Mouse (Mus musculus): ENCODE measurements around the gene Btbd35f14.
"Not testable (repeated sequence)": the region's sequence is repeated elsewhere in the genome, so short reads cannot be mapped to it uniquely, and the experiment has no call there.

Gene Btbd35f14

GRCm38 (mm10) chrX:33702249-33702648 is at the start of gene Btbd35f14:
Gene Btbd35f14, minus strand, starts transcription at chrX:33702349.
- DNase-seq (ENCODE audit: low spot score): not testable (repeated sequence)

DNA sequence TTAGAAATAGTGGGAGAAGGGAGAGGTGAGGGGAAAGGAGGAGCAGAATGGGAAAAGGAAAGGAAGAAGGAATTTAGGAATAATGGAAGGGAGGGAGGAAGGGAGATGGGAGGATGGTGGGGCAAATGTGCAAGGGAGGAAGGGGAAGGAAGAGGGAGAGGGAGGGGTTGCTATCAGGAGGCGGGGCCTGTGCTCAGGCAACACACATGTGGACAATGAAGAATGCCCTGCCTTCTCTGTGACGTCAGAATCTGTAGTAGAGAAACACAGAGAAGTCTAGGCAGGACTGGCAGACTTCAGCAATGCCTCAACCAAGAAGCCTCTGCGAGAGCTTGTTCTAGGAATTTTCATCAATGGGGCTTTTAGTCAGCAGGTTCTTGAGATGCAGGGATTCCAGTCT is 45.3 kb downstream of the Btbd35f14 start, which contains the start of gene Btbd35f13:
Gene Btbd35f13 (plus strand): TSS at position 301 of the 400 bp plus-strand sequence.
- not testable (repeated sequence) for DNase-seq (ENCODE audit: low spot score)
